Mouse (Mus musculus) bone marrow, adult 2 months (tissue): Measurements from ENCODE around the gene Scyl2. TPM values are rescaled to one million over a fixed set of nuclear protein-coding genes. Genes with fewer than 3 reads are reported as not detected.

ENCODE experiments used
- H3K27ac ChIP-seq: fragments of 200-500 bp; 2 replicates; pipeline ENCODE4 v1.5.1; 2012; ENCODE audit warnings: low read depth, mild to moderate bottlenecking, control low read depth, inconsistent platforms, low read length; ENCODE audit not compliant: control insufficient read depth, poor library complexity, insufficient read depth
- H3K4me1 ChIP-seq: fragments of 200-500 bp; 2 replicates; pipeline ENCODE4 v1.6.1; 2011; ENCODE audit warnings: low read length; ENCODE audit not compliant: control insufficient read depth, insufficient read depth
- H3K4me3 ChIP-seq: fragments of 200-500 bp; replicated peaks from 2 replicates; pipeline ENCODE3; 2011; ENCODE audit warnings: mild to moderate bottlenecking, low read depth, low read length, control low read depth; ENCODE audit not compliant: control insufficient read depth
- CTCF ChIP-seq: fragments of 200-500 bp; IDR thresholded peaks from 2 replicates; pipeline ENCODE4 v1.5.1; 2011; ENCODE audit warnings: low read length, control low read depth; ENCODE audit not compliant: control insufficient read depth, insufficient read depth
- POLR2A ChIP-seq: fragments of 200-500 bp; IDR thresholded peaks from 2 replicates; pipeline ENCODE4 v1.6.1; 2011; ENCODE audit warnings: low read depth, mild to moderate bottlenecking, control low read depth, low read length, borderline replicate concordance; ENCODE audit not compliant: control insufficient read depth
- WGBS: fragments of 180-500 bp; shearing (Covaris S2); methylation state at CpG from one replicate; pipeline ENCODE4 v1.1.7; 2018; 5-methylcytosine and 5-hydroxymethylcytosine counted together
- polyA plus RNA-seq: library from polyadenylated mRNA; stranded (reverse); fragments of >200 nt; gene quantifications from 2 replicates; pipeline ENCODE4 v1.2.4, GENCODE M21; 2011; ENCODE audit warnings: low replicate concordance; ENCODE audit not compliant: missing spikeins, insufficient read depth, insufficient read length

Scyl2 gene
- 8.8 and 11.8 TPM in 2 replicates for polyA plus RNA-seq

GRCm38 (mm10) chr10:89686139-89686808 is at the start of gene Scyl2:
Scyl2 (minus strand) TSS chr10:89686285.
- no peaks in the 10 kb centered on the region; the same call in 1 of the 2 replicates for H3K4me1 ChIP-seq
- H3K4me3 ChIP-seq, result peak within 1 kb of the TSS; percentile 74
- H3K27ac ChIP-seq, result peak within 1 kb of the TSS; percentile 72
- TF ChIP-seq CTCF (no peak), POLR2A (peak; percentile 44; the same call in 1 of the 2 replicates)
- WGBS, result 7% methylated on average over 31 of the region's 31 CpGs

DNA sequence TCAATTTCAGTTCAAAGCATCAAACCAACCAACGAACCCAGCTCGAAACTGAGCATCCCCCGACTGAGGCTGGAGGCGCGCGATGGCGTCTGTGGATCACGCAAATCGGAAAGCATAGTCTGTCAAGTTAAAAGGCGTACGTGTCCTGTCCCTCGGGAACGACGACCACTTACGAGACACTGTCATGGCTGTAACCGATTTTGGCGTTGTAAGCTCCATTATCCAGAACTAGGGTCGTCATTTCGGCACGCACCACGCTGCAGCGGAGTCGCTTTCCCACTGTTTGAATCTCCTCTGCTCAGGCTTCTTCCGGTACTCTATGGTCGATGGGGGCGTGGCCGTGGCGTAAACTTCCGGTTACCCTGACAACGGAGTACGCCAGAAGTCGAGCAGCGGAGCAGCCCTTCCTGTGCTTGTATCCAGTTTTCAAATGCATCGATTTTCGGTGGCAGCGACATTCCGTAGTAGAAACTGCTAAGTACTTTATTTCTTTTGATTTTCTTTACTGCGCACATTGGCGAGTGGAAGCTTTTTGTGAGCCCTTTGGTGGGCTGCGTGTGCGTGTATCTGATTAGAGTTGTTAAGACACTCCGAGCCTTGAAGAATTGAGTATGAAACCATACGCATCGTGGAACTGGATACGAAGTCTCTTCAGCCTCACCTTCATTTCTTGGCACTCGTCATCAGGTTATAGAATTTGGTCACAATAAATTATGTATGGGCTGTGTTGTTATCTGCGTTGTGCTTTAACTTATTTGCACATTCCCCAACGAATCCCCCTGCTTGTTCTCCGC is 46.1 kb upstream of the Scyl2 start, which contains the start of gene Actr6:
TSS of gene Actr6 (minus strand) at position 295 of the 794 bp plus-strand sequence.
- peak within 1 kb of the TSS; percentile 99 for H3K4me3 ChIP-seq
- TF ChIP-seq CTCF (no peak), POLR2A (peak; percentile 38; the same call in 1 of the 2 replicates)
- no peaks in the 10 kb centered on the region; the same call in 1 of the 2 replicates for H3K4me1 ChIP-seq
- H3K27ac ChIP-seq, result peak within 1 kb of the TSS; percentile 54
- under 1% methylated on average over 49 of the region's 49 CpGs for WGBS

GRCm38 (mm10) chr10:89731341-89731740 is 45.3 kb upstream of the Scyl2 start:
- H3K4me3 ChIP-seq, result peak overlapping the region; percentile 55
- H3K27ac ChIP-seq, result no peak overlapping the region
- no peaks in the 10 kb centered on the region; the same call in 1 of the 2 replicates for H3K4me1 ChIP-seq
- WGBS, result 14% methylated on average over 5 of the region's 5 CpGs
- TF ChIP-seq CTCF, result no peak
- no peak for TF ChIP-seq POLR2A

DNA sequence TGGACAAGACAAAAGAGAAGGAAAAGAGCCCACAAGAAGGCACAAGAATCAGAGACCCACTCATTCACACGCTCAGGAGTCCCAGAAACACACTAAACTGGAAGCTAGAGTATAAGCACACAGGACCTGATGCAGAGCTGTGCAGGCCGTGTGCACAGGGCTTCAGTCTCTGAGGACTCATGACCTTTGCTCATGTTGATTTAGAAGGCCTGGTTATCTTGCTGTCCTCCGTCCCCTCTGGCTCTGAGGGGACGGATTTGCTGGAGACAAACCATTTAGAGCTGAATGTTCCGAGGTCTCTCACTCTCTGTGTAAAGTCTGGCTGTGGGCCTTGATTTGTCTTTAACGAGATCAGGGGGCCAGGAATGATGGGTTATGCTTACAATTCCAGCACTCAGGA is 44.3 kb upstream of the Scyl2 start:
- WGBS, result 86% methylated on average over 6 of the region's 6 CpGs
- H3K4me1 ChIP-seq, result no peaks in the 10 kb centered on the region; the same call in 1 of the 2 replicates
- TF ChIP-seq CTCF, result no peak
- TF ChIP-seq POLR2A, result no peak
- no peak overlapping the region for H3K4me3 ChIP-seq
- H3K27ac ChIP-seq, result no peak overlapping the region

GRCm38 (mm10) chr10:89722247-89723195 is 36.4 kb upstream of the Scyl2 start:
- TF ChIP-seq POLR2A (no peak), CTCF (no peak)
- Histone ChIP-seq H3K27ac (no peak overlapping the region), H3K4me3 (no peak overlapping the region), H3K4me1 (peaks cover 2% of the 10 kb centered on the region; the same call in 1 of the 2 replicates)
- 74% methylated on average over 14 of the region's 14 CpGs for WGBS

- 86% methylated on average over 3 of the region's 3 CpGs for WGBS
- H3K27ac ChIP-seq, result no peak overlapping the region
- peaks cover 2% of the 10 kb centered on the region; the same call in 1 of the 2 replicates for H3K4me1 ChIP-seq
- TF ChIP-seq POLR2A (no peak), CTCF (no peak)
- no peak overlapping the region for H3K4me3 ChIP-seq
Measured at GRCm38 (mm10) chr10:89720796-89721195, 34.7 kb upstream of the Scyl2 start.

DNA sequence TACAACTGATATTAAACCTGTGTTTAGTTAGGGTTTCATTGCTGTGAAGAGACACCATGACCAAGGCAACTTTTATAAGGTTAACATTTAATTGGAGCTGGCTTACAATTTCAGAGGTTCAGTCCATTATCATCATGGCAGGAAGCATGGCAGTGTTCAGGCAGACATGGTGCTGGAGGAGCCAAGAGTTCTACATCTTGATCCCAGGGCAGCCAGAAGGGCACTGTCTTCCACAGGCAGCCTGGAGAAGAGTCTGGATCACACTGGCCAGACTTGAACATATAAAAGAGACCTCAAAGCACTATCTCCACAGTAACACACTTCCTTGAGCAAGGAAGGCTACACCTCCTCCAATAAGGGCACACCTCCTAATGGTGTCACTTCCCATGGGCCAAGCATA is 34.2 kb upstream of the Scyl2 start:
- no peak for TF ChIP-seq CTCF
- no peak for TF ChIP-seq POLR2A
- Histone ChIP-seq H3K27ac (no peak overlapping the region), H3K4me3 (no peak overlapping the region), H3K4me1 (peaks cover 2% of the 10 kb centered on the region; the same call in 1 of the 2 replicates)
